Mouse (Mus musculus) urinary bladder, postnatal 14 days (tissue): ENCODE measurements around the gene Syt13.

Experiments
- DNase-seq: peaks from one replicate; pipeline ENCODE4 v3.0.0; 2021; ENCODE audit warnings: low spot score

Syt13 gene

DNA sequence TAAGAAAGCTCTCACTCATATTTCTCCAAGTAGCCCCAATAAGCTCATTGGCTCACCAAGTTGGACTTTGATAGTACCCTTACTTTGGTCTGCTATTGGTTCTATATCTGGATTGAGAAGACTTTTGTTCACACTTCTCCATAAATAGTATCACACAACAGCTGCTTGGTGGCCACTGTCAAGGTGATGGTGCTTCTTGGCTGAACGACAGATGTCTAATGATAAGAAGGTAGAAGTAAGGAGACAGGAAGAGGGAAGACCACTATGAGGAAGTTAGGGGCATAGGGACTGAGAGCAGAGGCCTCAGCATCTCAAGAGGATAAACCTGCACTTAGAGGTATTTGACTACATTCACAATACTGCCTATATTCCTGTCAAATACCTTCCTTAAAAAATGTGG, 49.4 kb downstream of the Syt13 start:
- no peak for DNase-seq

DNA sequence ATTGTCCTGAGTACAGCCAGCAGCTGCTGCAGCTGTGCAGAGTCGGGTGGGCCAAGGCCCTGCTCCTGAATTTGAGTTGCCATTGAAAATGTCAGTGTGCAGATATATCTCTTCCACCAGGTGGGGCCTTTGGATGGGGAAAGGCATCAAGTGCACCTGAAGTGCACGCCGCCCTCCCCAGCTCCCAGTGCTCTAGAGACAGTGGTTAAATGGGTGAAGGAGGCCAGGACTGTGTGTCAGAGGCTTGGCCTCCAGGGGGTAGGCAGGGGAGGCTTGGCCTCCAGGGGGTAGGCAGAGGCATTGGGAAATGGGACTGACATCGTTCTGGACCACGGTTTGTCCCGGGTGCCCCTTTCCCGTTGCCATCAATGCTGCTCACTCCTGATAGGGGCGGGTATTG, 51.4 kb downstream of the Syt13 start:
- no peak for DNase-seq

DNA sequence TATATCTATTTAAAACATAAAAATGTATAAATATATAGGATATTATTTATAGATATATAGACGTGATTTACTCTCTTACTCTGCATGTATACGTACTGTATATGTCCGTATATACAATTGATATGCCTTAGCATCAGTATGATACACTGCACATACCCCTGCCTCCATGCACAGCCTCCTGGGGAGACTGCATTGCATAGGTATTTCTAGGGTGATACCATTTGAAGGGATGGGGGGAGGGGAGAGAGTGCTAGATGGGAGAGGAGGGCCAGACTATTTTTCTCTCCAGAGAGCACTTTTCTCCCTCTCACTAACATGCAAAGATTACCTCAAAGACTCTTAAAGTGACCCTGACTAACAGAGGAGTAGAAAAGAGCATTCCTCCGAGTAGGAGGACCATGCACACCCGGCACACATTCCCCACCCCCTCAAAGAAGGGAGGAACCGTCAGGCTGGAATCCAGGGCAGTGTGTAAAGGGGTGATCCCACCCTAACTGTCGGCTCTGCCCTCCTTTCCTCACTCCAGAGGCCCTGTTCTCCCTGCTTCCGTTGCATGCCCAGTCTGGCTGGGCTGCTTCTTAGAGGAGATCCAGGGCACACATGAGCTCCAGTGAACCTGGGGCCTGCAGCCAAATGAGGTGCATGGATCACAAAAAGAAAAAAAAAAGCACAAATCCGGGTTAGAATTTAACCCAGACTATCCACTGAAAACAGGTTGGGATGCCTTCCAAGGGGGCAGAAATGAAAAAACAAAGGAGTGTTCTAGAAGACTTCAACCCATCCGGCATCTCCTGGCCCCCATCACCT, 52.3 kb downstream of the Syt13 start:
- peak; percentile 31 for DNase-seq

DNA sequence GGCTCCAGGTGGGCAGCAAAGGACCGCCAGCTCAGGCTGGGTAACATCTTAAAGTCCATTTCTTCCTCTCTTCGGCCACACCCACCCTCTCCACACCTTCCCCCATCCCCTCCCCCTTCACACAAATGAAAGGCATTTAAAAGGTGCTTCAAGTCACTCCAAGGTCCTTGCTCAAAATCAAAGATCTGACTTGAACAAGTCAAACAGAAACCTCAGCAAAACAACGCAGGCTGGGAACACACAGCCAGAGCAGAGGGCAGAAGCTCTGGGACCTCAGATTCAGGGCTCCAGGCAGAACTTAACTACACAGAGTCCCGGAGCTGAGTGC, 52.9 kb downstream of the Syt13 start:
- no peak for DNase-seq

DNA sequence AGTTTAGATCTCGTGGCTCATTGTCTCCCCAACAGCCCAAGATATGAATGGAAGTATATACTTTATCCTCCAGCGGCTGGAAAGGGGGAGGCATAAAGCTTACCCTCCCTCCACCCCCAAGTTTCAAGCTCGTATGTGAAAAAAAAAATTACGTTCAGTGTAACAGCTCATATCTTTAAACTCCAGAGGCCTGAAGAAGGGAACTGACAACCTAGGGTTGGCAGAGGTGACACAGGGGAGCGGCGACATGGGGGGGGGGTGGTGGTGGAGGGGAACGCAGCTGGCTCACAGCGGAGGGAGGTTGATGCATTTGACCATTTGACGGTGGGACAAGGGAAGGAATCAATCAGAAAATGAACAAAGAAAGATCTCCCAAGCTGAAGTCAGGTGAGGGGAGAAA, 56.2 kb downstream of the Syt13 start:
- no peak for DNase-seq

DNA sequence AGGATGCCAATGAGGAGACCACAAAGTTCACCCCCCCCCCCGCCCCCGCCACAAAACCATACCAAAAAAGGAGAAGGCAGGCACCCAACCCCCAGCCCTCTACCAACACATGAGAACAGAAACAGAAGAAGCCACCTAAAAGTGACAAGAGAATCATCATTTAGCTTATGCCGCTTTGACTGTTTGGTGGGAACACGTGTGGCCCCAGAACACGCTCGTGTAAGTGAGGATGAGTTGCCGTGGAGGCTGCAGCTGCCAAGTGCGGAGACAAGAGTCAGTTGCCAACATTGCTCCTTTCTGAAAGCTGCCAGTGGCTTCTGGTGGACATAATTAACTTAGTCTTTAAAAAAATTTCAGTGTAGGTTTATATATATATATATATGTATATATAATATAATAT, 56.6 kb downstream of the Syt13 start:
- DNase-seq: no peak

GRCm38 (mm10) chr2:92972071-92972470, 57.2 kb downstream of the Syt13 start:
- no peak for DNase-seq

DNA sequence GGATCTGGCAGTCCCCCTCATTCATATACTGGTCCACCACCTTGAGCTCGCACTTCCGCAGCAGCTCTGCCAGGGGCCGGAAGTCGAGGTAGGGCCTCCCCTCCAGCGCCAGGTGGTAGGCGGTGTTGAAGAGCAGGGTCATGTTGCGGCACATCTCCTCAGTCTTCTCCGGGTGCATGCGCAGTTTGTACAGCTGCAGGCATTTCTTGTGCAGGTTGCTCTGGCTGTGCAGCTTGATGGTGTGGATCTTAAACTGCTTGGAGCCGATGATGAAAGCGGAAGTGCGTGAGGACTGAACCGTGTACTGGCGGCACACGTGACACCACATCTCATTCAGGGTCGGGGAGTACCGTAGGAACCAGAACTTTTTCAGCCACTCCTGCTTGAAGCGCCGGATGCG, 58.7 kb downstream of the Syt13 start:
- DNase-seq: no peak

DNA sequence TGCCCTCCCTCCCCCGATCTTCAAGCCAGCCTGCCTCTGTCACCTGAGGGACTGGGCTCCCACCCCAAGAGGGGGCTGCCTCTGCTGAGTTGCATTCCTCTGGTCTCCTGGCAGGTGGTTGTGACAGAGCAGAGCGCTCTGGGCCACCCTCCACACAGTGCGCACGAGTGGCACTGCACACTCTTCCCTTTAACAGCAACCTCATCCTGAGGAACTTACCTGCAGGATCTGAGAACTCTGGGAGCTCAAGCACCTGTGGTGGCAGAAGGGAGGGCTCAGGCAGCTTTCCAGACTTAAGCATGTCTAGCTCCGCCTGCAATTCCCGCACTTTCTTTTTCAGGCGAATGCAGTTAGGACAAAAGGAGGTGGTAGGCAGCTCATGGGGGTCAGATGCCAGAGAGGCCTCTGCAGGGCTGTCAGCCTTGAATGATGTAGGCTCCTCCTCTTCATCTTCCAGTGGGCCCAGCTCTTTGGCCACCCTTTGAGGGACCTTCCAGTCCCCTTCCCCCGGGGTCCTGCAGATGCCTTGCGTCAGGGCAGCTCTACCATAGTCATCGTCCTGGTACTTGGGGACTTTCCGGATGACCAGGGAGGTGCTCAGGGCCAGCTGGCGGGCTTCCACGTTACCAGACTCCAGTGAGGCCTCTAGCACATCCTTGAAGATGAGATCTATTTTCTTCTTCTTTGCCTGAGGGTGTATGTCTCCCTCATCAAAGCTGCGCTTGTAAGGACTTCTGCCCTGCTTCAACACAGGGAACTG, 60.3 kb downstream of the Syt13 start:
- no peak for DNase-seq

DNA sequence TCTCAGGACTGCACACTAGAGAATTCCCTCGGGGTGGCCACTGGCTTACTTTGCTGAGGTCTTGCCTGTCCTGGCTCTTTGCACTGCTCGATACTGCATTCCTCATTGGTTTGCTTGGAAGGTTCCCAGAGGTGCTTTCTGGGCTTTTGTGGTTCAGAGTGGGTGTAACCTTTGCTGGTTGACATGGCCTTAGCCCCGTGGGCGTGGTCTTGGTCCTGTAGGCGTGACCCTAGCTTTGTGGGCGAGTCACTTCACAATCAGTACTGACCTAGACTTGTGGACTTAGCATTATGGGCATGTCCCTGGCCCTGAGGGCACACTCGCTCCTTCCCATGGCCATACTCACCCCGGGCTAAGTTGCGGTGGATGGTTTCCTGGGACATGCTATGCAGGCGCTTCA, 65.3 kb downstream of the Syt13 start:
- DNase-seq: no peak

DNA sequence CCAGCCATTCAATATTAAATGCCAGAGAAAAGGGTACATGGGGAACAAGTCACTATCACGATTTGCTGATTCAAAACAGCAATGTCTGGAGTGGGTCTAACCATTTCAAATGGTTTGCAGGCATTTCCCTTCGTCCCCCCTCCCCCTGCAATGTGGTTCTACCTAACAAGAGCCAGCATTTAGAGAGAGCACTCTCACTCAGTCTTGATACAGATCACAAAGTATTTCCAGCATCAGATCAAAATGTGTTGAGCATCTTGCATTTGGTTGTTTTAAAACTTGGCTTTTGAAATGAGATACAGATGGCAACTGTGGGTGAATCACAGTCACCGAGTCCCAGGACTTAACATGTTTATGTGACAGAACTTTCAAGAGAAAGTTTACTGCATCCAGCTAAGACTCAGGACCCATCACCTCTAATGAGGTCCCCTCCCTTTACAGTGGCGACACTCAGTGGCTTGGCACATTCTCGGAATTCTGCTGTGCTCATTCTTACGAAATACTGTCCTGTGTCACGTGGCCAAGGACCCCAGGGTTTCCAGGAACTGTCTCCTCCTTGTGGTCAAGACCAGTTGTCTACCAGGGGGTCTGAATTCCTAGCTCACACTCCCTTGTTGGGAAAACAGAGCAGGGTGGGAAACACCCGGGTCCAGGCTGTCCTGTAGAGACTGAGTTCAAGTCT, 67.8 kb downstream of the Syt13 start:
- DNase-seq: no peak

- DNase-seq: no peak
Observed at GRCm38 (mm10) chr2:92983273-92983620, 68.3 kb downstream of the Syt13 start.

GRCm38 (mm10) chr2:92984321-92985108, 69.6 kb downstream of the Syt13 start:
- no peak for DNase-seq

GRCm38 (mm10) chr2:92985171-92985570, 70.3 kb downstream of the Syt13 start:
- no peak for DNase-seq

- no peak for DNase-seq
Observed at GRCm38 (mm10) chr2:92985600-92985999, 70.7 kb downstream of the Syt13 start.

- no peak for DNase-seq
Observed at GRCm38 (mm10) chr2:92987108-92987618, 72.3 kb downstream of the Syt13 start.

- DNase-seq: peak; percentile 83
Observed at GRCm38 (mm10) chr2:92987901-92988631, 73.2 kb downstream of the Syt13 start.

GRCm38 (mm10) chr2:92989593-92989992, 74.7 kb downstream of the Syt13 start:
- no peak for DNase-seq

- DNase-seq: no peak
Observed at GRCm38 (mm10) chr2:92991976-92992375, 77.1 kb downstream of the Syt13 start.

GRCm38 (mm10) chr2:93005028-93005427, 90.1 kb downstream of the Syt13 start:
- no peak for DNase-seq
